Mouse (Mus musculus) brain, embryonic 14.5 days (tissue): Measurements from ENCODE around the gene Gm43738. TPM values are rescaled to one million over a fixed set of nuclear protein-coding genes. Genes with fewer than 3 reads are reported as not detected.

Experiments used
- DNase-seq: peaks from one replicate; pipeline ENCODE4 v3.0.0-alpha.2; 2011; ENCODE audit warnings: low read depth
- CTCF ChIP-seq: fragments of 200-500 bp; IDR thresholded peaks from 2 replicates; pipeline ENCODE4 v1.5.1; 2012; ENCODE audit warnings: inconsistent platforms, mild to moderate bottlenecking, moderate library complexity, borderline replicate concordance; ENCODE audit not compliant: insufficient read depth, insufficient read length; ENCODE audit errors: extremely low read depth
- POLR2A ChIP-seq: fragments of 200-500 bp; IDR thresholded peaks from 2 replicates; pipeline ENCODE4 v1.6.1; 2012; ENCODE audit warnings: mild to moderate bottlenecking, inconsistent platforms, borderline replicate concordance; ENCODE audit not compliant: poor library complexity, insufficient read depth, insufficient read length, severe bottlenecking; ENCODE audit errors: extremely low read depth
- polyA plus RNA-seq: library from polyadenylated mRNA; depleted of rRNA; stranded (reverse); fragments of >200 nt; gene quantifications from 2 replicates; pipeline ENCODE4 v1.2.3, GENCODE M21; 2012; rRNA removed

Gene Gm43738
- 0.03 and 0.05 TPM in 2 replicates for polyA plus RNA-seq

DNA sequence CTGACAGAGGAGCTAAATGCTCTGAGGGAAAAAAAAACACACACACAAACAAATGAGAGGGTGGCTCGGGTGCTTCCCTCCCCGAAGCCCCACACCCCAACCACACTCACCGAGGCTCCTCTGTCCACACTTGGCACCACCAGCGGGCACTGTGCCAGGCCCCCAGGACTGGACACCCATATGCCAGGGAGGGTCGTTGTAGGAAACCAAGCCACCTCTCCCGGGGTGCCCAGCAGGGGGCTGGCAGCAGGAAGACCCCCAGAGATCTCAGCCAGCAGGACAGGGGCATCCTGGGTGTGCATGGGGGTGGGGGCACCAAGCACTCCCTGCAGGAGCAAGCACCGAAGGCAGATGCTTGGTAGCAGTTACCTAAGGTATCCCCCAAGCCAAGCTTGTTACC is at the start of gene Gm43738:
TSS of gene Gm43738 (minus strand) at position 289 of the 400 bp plus-strand sequence.
- TF ChIP-seq CTCF: no peak
- no peak for TF ChIP-seq POLR2A
- DNase-seq: peak; percentile 8

DNA sequence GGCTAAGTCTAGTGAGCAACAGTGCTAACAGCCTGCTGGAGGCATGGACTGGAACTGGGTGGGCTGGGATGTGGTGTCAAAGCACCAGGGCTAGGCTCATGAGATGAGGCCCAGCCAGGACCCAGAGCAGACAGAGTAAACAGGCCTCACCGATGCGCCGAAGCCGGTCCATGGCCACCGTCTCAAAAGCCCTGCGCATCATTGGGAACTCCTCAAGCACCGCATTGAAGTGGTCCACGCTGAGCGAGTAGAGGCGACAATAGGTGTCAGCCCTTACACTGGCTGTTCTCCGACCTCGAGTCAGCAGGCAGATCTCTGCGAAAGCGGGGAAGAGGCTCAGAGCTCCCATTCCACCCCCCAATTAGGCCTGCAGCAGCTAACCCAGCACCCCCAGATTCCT is 47.7 kb upstream of the Gm43738 start:
- no peak for TF ChIP-seq POLR2A
- TF ChIP-seq CTCF: no peak
- DNase-seq: no peak

DNA sequence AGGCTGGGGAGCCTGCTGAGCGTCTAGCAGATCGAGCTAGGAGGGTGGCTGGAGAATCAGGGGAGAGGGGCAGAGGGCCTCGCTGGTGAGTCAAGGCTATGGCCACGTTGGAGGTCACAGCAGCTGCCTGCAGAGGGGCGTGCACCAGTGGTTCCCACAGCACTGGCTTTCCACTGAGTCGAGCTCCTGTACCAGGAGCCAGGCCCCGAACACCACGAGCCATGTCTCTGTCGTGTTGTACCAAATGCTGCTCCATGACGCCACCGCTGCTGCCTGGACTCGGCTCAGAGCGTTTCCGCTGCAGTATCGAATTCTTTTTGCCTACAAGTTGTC is 47.0 kb upstream of the Gm43738 start:
- TF ChIP-seq POLR2A: no peak
- no peak for TF ChIP-seq CTCF
- DNase-seq: no peak

DNA sequence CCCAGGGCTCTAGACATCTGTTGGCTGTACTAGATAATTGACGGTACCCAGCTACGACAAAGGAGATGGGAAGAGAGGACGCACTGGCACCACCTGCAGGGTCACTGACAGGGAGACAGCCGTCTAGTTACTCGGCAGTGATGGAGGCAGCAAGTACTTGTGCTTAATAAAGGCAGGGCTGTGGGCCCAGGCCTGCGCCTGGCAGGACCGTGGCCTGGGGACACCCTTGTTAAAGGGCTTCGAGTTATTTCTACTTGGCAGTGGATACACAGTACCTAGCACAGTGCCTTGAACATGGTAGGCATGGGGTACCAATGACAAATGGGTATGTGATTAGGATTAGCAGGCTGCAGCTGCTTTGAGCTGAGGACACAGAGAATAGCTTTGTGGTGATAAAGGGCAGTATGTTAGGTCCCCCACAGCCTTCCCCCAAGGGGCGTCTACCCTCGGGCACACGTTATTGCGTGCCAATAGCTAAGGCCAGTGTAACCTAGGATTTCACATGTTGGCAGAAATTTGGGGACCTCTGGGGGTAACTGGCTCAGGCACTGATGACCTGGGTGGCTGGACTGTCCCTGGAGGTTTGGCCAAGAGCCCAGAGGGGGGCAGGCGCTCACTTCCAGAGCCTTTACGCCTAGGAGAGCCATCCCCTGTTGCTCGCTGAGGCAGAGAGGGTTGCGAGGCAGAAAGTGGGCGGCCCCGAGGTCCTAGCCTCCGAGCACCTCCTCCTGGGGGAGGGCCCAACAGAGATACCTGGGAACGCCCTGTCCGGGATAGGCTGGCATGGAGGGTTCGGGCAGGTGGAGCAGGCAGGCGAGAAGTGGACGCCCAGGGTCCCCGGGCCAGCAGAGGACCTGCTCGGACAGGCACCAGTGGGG is 46.4 kb upstream of the Gm43738 start:
- TF ChIP-seq CTCF (no peak), POLR2A (no peak)
- DNase-seq: peak; percentile 33

DNA sequence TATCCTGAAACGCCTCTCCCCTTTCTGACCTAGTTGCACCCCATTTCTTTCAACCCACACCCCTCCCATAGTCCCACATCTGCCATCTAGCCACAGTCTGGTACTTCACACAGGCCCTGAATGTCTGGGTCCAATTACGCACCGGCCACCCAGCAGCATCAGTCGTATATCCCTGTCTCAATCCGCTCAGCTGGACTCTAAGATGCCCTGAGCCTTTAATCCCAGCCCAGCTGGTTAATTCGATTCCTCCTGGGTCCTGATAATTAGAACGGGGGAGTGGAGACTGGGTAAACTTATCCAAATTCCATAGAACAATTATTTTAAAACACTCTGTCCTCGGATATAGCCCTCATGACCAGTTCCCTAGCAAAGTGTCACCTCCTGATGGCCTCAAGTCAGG is 44.7 kb upstream of the Gm43738 start:
- TF ChIP-seq POLR2A (no peak), CTCF (no peak)
- DNase-seq: no peak

DNA sequence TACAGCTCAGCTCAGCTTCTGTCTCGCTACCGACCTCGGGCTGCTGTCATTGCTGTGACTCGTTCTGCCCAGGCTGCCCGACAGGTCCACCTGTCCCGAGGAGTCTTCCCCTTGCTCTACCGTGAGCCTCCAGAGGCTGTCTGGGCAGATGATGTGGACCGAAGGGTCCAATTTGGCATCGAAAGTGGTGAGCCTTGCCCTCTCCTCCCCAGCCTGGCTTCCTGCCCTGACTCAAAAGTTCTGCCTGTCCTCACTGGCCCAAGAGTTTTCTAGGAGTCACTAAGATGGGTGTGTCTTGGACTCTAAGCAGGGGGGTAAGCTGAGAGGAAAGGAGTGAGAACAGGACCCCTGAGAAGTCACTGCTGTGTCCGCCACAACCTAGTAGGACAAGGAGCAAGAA is 43.9 kb upstream of the Gm43738 start:
- TF ChIP-seq CTCF: no peak
- TF ChIP-seq POLR2A: no peak
- no peak for DNase-seq

DNA sequence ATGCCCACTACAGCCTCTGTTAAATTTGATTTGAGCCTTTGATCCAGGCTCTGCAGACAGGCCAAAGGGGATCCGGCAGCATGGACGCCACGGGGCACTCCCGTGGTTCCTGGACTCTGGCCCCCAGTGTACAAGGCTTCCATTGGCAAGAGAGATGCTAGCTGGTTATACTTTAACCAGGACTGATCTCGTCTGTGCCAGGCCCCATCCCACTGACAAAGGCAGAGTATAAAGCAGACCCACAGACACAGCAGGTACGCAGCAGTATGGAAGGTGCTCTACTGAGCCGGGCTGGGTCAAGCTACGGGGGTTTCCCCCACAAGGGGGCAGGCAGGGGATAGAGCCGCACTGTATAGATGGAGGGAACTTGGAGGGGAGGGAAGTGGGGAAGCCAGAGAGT is 35.5 kb upstream of the Gm43738 start:
- DNase-seq: no peak
- TF ChIP-seq CTCF (peak; percentile 23; the same call in 1 of the 2 replicates), POLR2A (no peak)

DNA sequence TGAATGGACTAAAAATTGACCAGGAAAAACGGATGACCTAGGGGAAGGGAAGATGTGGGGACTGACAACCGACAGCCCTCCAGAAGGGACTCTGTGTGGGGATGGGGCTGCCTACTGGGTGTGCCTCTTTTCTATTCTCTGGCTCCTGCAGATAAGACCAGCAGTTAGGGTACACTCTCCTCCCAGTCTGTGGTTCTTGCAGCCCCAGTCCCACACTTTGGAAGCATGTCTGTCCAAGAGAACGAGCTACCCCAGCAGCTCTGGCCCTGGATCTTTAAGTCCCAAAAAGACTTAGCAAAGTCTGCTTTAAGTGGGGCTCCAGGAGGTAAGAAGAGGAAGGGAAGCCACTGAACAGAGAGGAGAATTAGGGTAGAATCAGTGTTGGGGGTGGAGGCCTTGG is 35.1 kb upstream of the Gm43738 start, which contains the start of gene Pklr:
TSS of gene Pklr (plus strand) at position 185 of the 400 bp plus-strand sequence.
- no peak for TF ChIP-seq POLR2A
- no peak for TF ChIP-seq CTCF
- no peak for DNase-seq

DNA sequence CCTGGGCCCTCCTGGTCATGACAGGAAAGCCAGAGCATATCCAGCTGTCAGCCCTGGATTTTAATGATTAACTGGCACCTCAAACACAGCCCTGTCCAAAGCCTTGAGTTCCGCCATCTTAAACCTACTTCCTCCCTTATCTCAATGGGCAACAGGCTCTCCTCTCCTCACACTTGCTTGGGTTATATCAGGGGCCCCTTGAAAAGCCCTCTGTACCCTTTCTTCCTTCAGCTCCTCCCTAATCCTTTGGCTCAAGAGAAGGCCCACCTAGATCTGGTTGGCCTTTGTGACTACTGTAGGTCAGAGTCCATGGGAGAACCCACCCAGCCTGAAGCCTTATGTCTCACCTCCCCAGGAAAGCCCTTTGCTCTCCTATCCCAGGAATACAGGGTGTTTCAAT is 32.9 kb upstream of the Gm43738 start:
- TF ChIP-seq CTCF: no peak
- TF ChIP-seq POLR2A: no peak
- DNase-seq: no peak

DNA sequence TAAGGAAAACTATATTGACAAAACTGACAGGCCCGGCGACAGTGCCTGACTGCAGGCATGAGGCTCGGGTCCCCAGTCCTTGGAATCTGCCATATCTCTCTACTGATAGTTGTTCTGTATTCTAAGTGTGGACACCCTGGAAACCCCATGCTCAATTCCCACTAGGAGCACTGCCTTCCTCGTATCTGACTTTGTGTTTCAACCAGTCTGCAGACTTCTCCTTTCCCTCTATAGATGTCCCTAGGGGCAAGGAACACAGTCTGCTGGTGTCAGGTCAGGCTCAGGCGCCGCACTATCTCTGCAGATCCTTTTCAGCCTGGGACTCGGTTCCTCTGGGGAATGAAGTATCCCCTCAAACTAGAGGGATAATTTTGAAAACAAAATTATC is 32.2 kb upstream of the Gm43738 start:
- DNase-seq: no peak
- TF ChIP-seq CTCF: no peak
- no peak for TF ChIP-seq POLR2A

DNA sequence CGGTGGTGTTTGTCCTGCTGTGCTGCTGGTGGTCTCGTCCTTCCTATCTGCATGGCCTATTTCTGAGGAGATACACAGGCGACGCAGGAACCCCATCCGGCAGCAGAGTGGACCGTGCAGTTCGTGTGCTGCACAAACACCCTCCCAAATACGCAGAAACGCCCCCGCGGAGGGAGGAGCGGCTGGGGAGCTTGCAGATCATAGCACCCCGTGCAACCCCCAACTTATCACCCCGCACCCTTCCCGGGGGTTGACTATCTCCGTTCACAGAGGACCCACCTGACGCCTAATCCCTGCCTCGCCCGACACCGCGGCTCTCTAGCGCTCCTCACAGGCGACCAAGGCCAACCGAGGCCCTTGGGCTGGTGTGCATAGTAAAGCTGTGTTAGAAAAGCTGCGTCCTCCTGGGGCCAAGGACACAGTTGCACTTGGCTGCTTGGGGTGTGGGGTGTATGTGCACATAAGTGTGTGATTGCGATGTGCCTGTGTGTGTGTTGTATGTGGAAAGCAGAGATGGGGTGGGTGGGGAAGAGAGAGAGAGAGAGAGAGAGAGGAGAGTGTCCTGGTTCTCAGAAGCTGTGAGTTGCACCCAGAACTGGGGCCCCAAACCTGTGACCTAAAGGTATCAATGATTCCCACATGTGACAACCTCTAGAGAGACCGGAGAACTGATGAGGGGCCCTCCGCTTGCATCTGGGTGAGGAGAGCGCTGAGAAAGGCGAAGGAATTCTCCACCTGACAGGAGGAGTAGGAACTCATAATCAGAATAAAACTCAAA is 31.6 kb upstream of the Gm43738 start:
- peak; percentile 37 for TF ChIP-seq CTCF
- no peak for TF ChIP-seq POLR2A

DNA sequence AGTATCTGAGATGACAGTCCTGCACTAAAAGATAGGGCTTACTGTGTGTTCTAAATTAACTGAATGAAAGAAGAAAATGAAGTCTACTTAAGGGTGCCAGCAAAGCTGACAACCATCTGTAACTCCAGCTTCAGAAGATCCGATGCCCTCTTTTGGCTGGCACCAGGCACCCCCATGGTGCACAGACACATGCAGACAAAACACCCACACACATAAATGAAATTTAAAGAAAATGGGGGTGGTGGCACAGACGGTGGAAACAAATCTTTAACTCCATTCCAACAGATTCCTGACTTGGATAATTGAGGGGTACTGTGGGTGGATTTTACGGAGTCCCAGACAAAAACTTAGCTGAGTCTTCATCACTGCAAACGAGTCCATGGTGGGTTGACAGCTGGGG is 30.9 kb upstream of the Gm43738 start:
- peak; percentile 17 for DNase-seq
- no peak for TF ChIP-seq CTCF
- no peak for TF ChIP-seq POLR2A

More for the DNA sequence above, 31.6 kb upstream of the Gm43738 start:
- peak; percentile 45 for DNase-seq

DNA sequence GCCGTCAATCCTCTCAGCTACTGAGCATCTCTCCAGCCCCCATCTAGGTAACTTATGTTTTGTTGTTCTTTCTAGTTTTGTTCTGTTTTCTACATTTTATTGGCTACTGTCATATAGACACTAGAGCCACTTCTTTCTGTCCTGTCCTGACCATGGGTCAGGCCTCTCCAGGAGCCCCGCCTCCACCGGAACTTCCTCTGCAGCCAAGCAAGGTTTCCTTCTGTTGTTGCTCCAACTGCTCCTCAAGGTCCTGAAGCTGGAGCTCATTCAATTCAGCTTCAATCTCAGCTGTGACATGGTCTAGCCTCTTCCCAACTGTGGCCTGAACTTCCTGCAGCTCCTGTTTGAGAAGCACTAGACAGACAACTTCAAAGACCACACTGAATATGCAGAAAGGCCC is 29.0 kb upstream of the Gm43738 start:
- TF ChIP-seq CTCF (no peak), POLR2A (no peak)
- DNase-seq: no peak
